Mouse (Mus musculus): Measurements from ENCODE around the gene Fanci. TPM values are rescaled to one million over a fixed set of nuclear protein-coding genes. Genes with fewer than 3 reads are reported as not detected.

Gene Fanci
- polyA plus RNA-seq, 1 experiment from 2014 or later = 7.1 TPM

DNA sequence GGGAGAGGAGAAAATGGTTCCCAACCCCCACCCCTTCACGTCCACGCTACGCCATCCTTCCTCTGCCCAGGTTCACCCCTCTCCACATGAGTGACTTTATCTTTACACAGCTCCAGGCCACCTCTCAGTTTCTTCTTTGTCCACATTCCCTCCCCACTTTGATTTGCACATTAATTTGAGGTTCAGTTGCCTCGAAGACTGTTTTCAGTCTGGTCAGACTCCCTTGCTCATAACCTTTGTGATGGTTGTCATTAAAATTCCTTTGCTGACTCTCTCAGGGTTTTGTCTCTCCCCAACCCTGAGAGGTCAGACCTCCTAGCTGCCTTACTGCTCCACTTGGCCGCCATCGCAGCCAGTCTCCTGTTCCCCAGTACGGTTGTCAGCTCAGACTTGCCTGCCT, 2.9 kb downstream of the Fanci start:
- Histone ChIP-seq H3K36me3 (ENCODE audit: control insufficient read depth, insufficient read depth, low read length) (no peaks in the 10 kb centered on the region), H3K27me3 (replicated peaks; ENCODE audit: control insufficient read depth, insufficient read depth, low read length) (no peaks in the 10 kb centered on the region), H3K27ac (ENCODE audit: low read length) (no peak overlapping the region), H3K4me2 (ENCODE audit: low read depth, low read length) (no peak overlapping the region), H3K9me3 (ENCODE audit: control insufficient read depth, low read length) (no peaks in the 10 kb centered on the region), H3K9ac (ENCODE audit: low read depth, low read length) (no peak overlapping the region), H3K4me1 (ENCODE audit: control insufficient read depth, insufficient read depth, low read length) (peaks cover 12% of the 10 kb centered on the region), H3K4me3 (ENCODE audit: low read length) (no peak overlapping the region)
- no peak for ATAC-seq
- 76% methylated on average over 7 of the region's 7 CpGs for WGBS

DNA sequence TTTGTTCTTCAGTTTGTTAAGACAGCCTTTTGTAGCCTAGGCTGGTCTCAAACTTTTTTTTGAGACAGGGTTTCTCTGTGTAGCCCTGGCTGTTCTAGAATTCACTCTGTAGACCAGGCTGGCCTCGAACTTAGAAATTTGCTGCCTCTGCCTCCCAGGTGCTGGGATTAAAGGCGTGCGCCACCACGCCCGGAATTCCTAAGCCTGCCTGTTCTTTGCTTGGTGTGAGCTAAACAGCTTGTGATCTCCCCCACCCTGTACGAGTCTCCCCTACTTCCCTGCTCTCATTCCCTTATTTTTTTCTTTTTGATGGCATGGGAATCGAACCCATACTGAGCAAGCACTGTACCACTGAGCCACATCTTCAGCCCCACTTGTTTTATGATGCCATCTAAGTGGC, 3.5 kb downstream of the Fanci start:
- H3K27ac ChIP-seq (ENCODE audit: low read length) = no peak overlapping the region
- H3K9ac ChIP-seq (ENCODE audit: low read depth, low read length) = no peak overlapping the region
- H3K4me2 ChIP-seq (ENCODE audit: low read depth, low read length) = no peak overlapping the region
- H3K4me3 ChIP-seq (ENCODE audit: low read length) = no peak overlapping the region
- H3K4me1 ChIP-seq (ENCODE audit: control insufficient read depth, insufficient read depth, low read length) = peaks cover 12% of the 10 kb centered on the region
- 83% methylated on average over 7 of the region's 7 CpGs for WGBS
- H3K36me3 ChIP-seq (ENCODE audit: control insufficient read depth, insufficient read depth, low read length) = no peaks in the 10 kb centered on the region
- H3K9me3 ChIP-seq (ENCODE audit: control insufficient read depth, low read length) = no peaks in the 10 kb centered on the region
- H3K27me3 ChIP-seq (replicated peaks; ENCODE audit: control insufficient read depth, insufficient read depth, low read length) = no peaks in the 10 kb centered on the region
- ATAC-seq = no peak

DNA sequence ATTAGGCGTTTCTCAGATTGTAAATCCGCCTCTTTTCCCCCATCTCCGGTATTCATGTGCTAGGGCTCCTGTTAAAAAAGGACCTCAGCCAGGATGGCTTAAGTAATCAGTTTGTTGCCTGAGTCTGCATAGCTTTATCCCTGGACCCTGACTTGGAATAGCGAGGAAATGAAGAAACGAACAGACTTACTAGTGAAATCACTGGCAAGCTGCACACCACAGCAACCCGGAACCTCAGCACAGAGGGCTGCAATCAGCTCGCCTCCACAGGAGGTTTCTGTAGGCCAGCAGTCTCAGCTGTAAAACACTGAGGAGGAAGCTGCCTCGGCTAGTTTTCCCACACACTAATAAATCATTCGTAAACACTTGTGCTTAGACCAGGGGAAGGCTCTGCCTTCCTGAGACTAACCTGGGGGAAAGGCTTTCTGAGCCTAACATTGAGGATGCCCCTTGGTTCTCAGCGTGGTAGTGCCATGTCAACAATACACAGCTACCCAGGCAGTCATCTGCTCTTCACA, 5.8 kb downstream of the Fanci start:
- 0 out of 2 replicates have a peak overlapping the region, but pooled peaks have one; percentile 11 for H3K9ac ChIP-seq (ENCODE audit: low read depth, low read length)
- peak; percentile 24; the same call in 1 of the 2 replicates for ATAC-seq

DNA sequence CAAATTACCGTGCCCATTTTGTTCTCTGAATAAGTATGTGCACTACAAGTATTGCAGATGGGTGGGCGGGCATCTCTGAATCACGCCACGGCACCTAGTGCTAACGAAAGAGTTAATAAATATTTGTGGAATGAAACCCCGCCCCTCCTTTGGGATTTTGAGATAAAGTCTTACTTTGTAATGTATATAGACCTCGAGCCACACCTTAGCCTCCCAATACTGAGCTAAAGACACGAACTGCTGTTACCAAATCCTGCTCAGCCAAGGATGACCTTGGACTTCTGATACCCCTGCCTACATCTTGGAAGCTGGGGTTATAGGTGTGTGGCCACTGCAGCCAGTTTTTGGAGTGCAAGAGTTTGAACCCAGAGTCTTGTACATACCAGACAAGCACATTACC, 6.7 kb downstream of the Fanci start:
- Histone ChIP-seq H3K9ac (ENCODE audit: low read depth, low read length) (no peak overlapping the region), H3K9me3 (ENCODE audit: control insufficient read depth, low read length) (no peaks in the 10 kb centered on the region), H3K4me3 (ENCODE audit: low read length) (no peak overlapping the region), H3K27ac (ENCODE audit: low read length) (no peak overlapping the region), H3K27me3 (replicated peaks; ENCODE audit: control insufficient read depth, insufficient read depth, low read length) (no peaks in the 10 kb centered on the region), H3K36me3 (ENCODE audit: control insufficient read depth, insufficient read depth, low read length) (no peaks in the 10 kb centered on the region), H3K4me1 (ENCODE audit: control insufficient read depth, insufficient read depth, low read length) (peaks cover 9% of the 10 kb centered on the region), H3K4me2 (ENCODE audit: low read depth, low read length) (no peak overlapping the region)
- WGBS = 59% methylated on average over 8 of the region's 8 CpGs
- ATAC-seq = 0 out of 2 replicates have a peak, but pooled peaks have one; percentile 50

More for the DNA sequence above, 5.8 kb downstream of the Fanci start:
- H3K36me3 ChIP-seq (ENCODE audit: control insufficient read depth, insufficient read depth, low read length) = no peaks in the 10 kb centered on the region
- no peaks in the 10 kb centered on the region for H3K27me3 ChIP-seq (replicated peaks; ENCODE audit: control insufficient read depth, insufficient read depth, low read length)
- no peaks in the 10 kb centered on the region for H3K9me3 ChIP-seq (ENCODE audit: control insufficient read depth, low read length)
- H3K4me3 ChIP-seq (ENCODE audit: low read length) = no peak overlapping the region
- WGBS = 53% methylated on average over 10 of the region's 10 CpGs
- H3K27ac ChIP-seq (ENCODE audit: low read length) = no peak overlapping the region
- H3K4me2 ChIP-seq (ENCODE audit: low read depth, low read length) = no peak overlapping the region
- peaks cover 12% of the 10 kb centered on the region for H3K4me1 ChIP-seq (ENCODE audit: control insufficient read depth, insufficient read depth, low read length)

DNA sequence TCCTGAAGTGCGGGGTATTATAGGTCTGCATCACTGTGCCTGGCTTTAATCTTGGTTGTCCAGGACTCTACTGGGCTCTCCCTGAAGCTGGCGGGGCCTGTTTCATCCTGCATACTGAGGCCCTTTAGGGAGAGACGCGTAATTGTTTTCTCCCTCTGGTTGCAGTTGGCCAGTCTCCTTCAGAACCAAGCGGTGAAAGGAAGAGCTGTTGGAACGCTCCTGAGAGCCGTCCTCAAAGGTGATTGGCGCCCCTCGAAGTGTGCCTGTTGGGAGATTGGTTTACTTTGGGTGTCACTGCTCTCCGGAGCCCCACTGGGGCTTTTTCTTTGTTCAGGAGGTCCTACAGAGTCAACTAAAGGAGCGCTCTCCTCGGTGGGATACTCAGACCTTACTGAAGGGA, 7.2 kb downstream of the Fanci start:
- Histone ChIP-seq H3K4me1 (ENCODE audit: control insufficient read depth, insufficient read depth, low read length) (peaks cover 9% of the 10 kb centered on the region), H3K36me3 (ENCODE audit: control insufficient read depth, insufficient read depth, low read length) (no peaks in the 10 kb centered on the region), H3K27me3 (replicated peaks; ENCODE audit: control insufficient read depth, insufficient read depth, low read length) (no peaks in the 10 kb centered on the region), H3K9me3 (ENCODE audit: control insufficient read depth, low read length) (no peaks in the 10 kb centered on the region), H3K4me3 (ENCODE audit: low read length) (no peak overlapping the region), H3K4me2 (ENCODE audit: low read depth, low read length) (no peak overlapping the region), H3K9ac (ENCODE audit: low read depth, low read length) (no peak overlapping the region), H3K27ac (ENCODE audit: low read length) (no peak overlapping the region)
- 76% methylated on average over 12 of the region's 12 CpGs for WGBS
- no peak for ATAC-seq

DNA sequence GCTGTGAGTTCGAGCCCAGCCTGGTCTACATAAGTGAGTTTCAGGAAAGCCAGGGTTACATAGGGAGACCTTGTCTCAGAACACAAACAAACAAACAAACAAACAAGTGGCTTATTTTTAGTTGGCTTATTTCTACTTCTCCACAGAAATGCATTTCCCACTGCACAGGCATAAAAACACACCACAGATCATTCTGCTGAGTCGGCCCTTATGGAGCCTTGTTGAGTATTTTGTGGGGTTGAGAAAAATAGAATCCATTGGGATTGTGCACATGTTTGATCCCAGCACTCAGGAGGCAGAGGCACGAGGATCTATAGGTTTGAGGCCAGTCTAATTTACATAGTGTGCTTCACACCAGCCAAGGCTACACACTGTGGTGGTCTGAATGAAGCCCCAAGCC, 8.6 kb downstream of the Fanci start:
- Histone ChIP-seq H3K9ac (ENCODE audit: low read depth, low read length) (no peak overlapping the region), H3K27ac (ENCODE audit: low read length) (no peak overlapping the region), H3K4me3 (ENCODE audit: low read length) (no peak overlapping the region), H3K36me3 (ENCODE audit: control insufficient read depth, insufficient read depth, low read length) (no peaks in the 10 kb centered on the region), H3K9me3 (ENCODE audit: control insufficient read depth, low read length) (no peaks in the 10 kb centered on the region), H3K27me3 (replicated peaks; ENCODE audit: control insufficient read depth, insufficient read depth, low read length) (no peaks in the 10 kb centered on the region), H3K4me2 (ENCODE audit: low read depth, low read length) (no peak overlapping the region), H3K4me1 (ENCODE audit: control insufficient read depth, insufficient read depth, low read length) (peaks cover 9% of the 10 kb centered on the region)
- 84% methylated on average over 3 of the region's 3 CpGs for WGBS
- no peak for ATAC-seq

DNA sequence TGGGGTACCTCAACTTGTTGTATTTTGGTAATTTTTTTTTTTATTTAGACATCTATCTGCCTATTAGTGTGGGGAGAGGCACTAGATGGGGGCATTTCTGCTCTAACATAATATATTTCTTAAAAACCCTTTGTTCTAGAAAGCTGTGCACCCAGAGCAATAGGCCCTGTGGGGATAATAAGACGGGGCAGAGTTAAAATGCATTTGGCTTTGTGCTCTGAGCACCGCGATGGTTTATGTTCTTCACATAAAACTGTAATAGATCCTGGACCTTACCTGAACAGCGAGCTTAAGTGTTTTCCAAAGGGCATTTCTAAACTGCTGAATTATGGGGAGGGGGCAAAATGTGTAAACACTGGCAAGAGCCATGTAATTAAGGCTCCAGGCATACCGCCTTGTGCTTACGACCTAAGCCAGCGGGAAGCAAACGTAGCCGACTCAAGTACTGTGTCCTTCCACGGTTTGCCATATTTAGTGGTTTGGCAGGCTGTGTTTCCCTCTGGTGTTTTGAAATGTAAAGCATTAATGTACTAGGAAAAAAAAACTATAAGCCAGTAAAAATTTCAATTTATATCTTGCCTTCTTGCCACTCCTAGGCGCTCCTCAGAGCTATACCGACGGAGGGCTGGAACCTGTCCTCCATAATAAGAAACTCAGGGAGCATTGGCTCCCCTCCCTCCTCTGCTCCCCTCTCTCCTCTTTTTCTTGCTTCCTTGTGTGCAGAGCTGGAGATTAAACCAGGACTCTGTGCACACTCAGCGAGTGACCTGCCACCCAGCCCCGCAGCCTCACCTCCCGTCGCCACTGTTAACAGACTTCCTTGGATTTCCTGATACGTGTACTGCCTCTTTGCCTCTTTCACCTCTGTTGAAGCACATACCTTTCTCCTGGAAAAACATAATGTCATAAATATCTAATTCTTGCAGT, 23.0 kb downstream of the Fanci start:
- H3K4me3 ChIP-seq (ENCODE audit: low read length) = no peak overlapping the region
- no peak overlapping the region for H3K9ac ChIP-seq (ENCODE audit: low read depth, low read length)
- H3K27ac ChIP-seq (ENCODE audit: low read length) = no peak overlapping the region
- no peaks in the 10 kb centered on the region for H3K36me3 ChIP-seq (ENCODE audit: control insufficient read depth, insufficient read depth, low read length)
- no peaks in the 10 kb centered on the region for H3K27me3 ChIP-seq (replicated peaks; ENCODE audit: control insufficient read depth, insufficient read depth, low read length)
- H3K9me3 ChIP-seq (ENCODE audit: control insufficient read depth, low read length) = no peaks in the 10 kb centered on the region
- no peak overlapping the region for H3K4me2 ChIP-seq (ENCODE audit: low read depth, low read length)
- H3K4me1 ChIP-seq (ENCODE audit: control insufficient read depth, insufficient read depth, low read length) = no peaks in the 10 kb centered on the region
- ATAC-seq = no peak
- 74% methylated on average over 18 of the region's 18 CpGs for WGBS

DNA sequence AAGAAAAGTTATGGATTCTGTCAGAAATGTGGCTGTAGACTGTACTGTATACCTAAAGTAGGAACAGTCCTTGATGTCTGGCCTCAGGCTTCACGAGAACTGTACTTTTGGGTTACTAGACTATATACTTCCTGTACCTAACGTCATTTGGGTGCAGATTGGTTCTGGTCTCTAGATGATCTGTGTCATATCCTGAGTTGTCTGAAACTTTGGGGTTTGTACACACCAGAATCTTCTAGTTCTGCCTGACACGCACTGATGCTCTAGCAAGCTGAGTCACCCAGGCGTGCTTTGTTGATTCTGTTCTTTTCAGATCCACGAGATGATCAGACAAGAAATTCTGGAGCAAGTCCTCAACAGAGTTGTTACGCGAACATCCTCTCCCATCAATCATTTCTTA, 28.2 kb downstream of the Fanci start:
- no peaks in the 10 kb centered on the region for H3K4me1 ChIP-seq (ENCODE audit: control insufficient read depth, insufficient read depth, low read length)
- ATAC-seq = no peak
- 89% methylated on average over 7 of the region's 7 CpGs for WGBS
- H3K4me3 ChIP-seq (ENCODE audit: low read length) = no peak overlapping the region
- no peaks in the 10 kb centered on the region for H3K36me3 ChIP-seq (ENCODE audit: control insufficient read depth, insufficient read depth, low read length)
- no peaks in the 10 kb centered on the region for H3K9me3 ChIP-seq (ENCODE audit: control insufficient read depth, low read length)
- H3K4me2 ChIP-seq (ENCODE audit: low read depth, low read length) = no peak overlapping the region
- H3K9ac ChIP-seq (ENCODE audit: low read depth, low read length) = no peak overlapping the region
- H3K27ac ChIP-seq (ENCODE audit: low read length) = no peak overlapping the region
- no peaks in the 10 kb centered on the region for H3K27me3 ChIP-seq (replicated peaks; ENCODE audit: control insufficient read depth, insufficient read depth, low read length)

DNA sequence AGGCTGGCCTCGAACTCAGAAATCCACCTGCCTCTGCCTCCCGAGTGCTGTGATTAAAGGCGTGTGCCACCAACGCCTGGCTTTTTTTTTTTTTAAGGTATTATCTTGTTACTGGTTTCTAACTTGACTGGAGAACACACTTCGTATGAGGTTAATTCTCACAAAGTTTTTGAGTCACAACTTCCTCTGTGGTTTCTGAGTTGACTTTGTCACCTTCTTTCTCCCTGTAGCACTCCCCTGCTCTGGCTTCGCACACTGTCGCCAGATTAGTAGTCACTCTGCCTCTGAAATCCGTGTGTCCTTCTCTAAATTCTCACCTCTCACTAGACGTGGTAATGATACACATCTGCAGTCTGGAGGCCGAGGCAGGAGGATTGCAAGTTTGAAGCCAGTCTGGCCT, 31.1 kb downstream of the Fanci start:
- no peak overlapping the region for H3K4me2 ChIP-seq (ENCODE audit: low read depth, low read length)
- H3K27me3 ChIP-seq (replicated peaks; ENCODE audit: control insufficient read depth, insufficient read depth, low read length) = no peaks in the 10 kb centered on the region
- H3K4me3 ChIP-seq (ENCODE audit: low read length) = no peak overlapping the region
- H3K9me3 ChIP-seq (ENCODE audit: control insufficient read depth, low read length) = no peaks in the 10 kb centered on the region
- no peaks in the 10 kb centered on the region for H3K4me1 ChIP-seq (ENCODE audit: control insufficient read depth, insufficient read depth, low read length)
- H3K9ac ChIP-seq (ENCODE audit: low read depth, low read length) = no peak overlapping the region
- WGBS = 89% methylated on average over 10 of the region's 10 CpGs
- H3K27ac ChIP-seq (ENCODE audit: low read length) = no peak overlapping the region
- H3K36me3 ChIP-seq (ENCODE audit: control insufficient read depth, insufficient read depth, low read length) = no peaks in the 10 kb centered on the region
- ATAC-seq = no peak
